Mouse (Mus musculus) mesoderm, embryonic 11.5 days (tissue): Measurements from ENCODE around the gene Ppp1r12a.
"Not testable (repeated sequence)": the region's sequence is repeated elsewhere in the genome, so short reads cannot be mapped to it uniquely, and the experiment has no call there.

Experiments
- DNase-seq: peaks from one replicate; pipeline ENCODE4 v3.0.0-alpha.2; 2012; ENCODE audit warnings: low read depth, low spot score

Ppp1r12a gene

DNA sequence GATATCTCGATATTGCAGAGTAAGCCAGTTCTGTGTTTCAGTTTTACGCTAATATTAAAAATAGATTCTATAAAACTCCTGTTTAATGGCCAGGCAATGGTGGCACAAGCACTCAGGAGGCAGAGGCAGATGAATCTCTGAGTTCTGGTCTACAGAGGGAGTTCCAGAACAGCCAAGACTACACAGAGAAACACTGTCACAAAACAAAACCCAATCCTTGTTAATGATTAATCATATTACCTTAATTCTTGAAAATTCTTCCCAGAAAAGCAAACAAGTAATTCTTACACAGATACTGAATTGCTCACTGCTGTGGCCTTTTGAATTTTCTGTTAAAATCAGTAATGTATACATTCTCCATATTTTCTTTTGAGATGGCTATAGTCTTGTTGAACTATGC, 37.0 kb downstream of the Ppp1r12a start:
- no peak for DNase-seq

DNA sequence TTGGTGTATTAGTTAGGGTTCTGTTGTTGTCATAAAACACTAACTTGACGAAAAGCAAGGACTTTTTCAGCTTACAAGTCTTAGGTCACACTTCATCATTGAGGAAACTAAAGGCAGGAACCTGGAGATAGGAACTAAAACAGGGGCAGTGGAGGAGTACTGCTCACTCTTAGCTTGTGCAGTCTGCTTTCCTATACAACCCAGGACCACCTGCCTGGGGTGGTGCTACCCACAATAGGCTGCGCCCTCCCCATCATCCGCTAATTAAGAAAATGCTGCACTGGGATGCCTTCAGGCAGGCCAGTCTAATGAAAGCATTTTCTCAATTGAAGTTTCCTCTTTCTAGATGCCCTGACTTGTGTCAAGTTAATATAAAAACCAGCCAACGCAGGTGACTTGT, 40.1 kb downstream of the Ppp1r12a start:
- no peak for DNase-seq

DNA sequence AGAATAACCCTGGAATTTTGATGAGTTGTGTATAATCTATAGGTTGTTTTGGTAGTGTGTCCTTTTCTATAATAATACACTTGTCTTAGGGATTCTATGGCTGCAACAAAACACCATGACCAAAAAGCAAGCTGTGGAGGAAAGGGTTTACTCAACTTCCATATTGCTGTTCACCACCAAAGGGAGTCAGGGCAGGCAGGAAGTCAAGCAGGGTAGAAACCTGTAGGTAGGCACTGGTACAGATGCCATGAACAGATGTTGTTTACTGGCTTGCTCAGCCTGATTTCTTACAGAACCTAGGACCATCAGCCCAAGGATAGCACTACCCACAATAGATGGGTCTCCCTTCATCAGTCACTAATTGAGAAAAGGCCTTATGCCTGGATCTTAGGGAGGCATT, 41.4 kb downstream of the Ppp1r12a start:
- DNase-seq: no peak

- DNase-seq: no peak
Measured at GRCm38 (mm10) chr10:108209396-108209795, 47.4 kb downstream of the Ppp1r12a start.

- DNase-seq: no peak
Measured at GRCm38 (mm10) chr10:108224413-108224812, 62.4 kb downstream of the Ppp1r12a start.

DNA sequence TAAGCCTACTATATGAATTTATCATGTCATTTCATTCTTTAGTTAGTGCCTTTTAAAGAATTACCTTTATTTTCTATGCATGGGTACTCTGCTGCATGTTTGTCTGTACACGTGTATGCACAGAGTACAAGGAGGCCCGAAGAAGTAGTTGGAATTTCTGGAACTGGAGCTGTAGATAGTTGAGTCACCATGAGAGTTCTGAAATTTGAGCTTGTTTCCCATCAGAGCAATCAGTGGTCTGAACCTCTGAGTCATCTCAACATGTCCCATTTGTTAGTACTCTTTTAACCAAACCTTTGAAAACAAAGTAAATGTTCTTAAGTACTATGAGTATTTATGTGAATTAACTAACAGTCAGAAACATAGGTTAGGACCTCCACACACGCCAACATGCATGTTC, 75.1 kb downstream of the Ppp1r12a start:
- DNase-seq: no peak

DNA sequence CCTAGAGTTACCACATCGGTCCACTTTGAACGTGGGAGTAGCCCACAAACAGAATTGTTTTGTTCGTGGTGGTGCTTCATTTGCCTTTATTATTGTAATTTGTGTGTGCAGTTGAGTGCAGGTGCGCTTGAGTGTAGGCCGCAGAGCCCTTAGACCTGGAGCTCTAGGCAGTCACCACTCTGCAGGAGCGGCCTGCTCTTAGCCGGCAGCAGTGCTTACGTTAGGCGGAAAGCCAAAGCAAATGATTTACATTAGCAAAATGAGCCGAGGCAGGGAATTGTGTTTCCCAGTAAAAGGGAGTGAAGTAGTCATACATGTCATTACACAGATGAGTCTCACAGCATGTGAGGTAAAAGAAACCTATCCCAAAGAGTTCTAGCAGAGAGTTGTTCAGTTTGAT, 77.1 kb downstream of the Ppp1r12a start:
- DNase-seq: no peak

- DNase-seq: no peak
Measured at GRCm38 (mm10) chr10:108250710-108251109, 88.7 kb downstream of the Ppp1r12a start.

DNA sequence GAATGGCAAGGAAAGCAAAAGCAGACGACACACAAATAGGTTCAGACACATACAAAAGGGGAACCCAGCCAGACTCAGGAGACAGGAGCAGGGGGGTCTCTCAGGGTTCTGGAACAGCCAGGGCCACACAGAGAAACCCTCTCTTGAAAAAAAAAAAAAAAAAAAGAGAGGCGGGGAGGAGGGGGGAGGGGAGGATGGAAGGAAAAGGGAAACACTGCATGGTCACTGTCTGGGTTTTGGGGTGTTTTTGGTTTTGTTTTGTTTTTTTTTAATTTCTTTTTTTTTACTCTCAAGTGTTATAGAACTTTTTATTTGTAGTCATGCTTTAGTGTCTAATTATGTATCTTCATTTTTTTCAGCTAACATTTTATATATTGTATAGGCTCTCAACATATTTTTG, 89.2 kb downstream of the Ppp1r12a start:
- no peak for DNase-seq

DNA sequence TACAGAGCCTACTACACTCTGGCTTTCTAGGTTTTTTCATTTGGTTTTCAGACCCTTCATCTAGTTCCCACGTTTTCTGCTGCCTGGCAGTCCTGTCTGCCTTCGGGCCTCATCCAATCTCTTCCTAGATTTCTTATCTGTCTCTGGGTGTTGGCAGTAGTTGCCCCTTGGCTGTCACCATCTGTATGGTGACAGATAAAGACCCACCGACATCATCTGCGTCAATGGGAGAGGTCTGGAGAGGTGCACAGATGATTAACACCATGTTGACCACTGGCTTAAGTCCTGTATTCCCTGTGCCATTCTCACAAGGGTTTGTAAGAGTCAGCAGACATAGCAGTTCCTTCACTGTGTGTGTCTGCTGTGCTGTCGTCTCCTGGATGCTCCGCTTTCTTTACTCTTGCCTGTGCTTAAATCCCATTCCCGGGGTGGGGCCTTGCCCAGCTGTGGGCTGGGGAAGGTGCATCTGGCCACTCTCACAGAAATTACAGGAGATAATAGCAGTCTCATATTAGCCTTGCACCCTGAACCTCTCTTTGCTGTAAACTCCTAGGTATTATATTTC, 93.9 kb downstream of the Ppp1r12a start:
- DNase-seq: no peak

GRCm38 (mm10) chr10:108260931-108261330, 98.9 kb downstream of the Ppp1r12a start:
- no peak for DNase-seq

DNA sequence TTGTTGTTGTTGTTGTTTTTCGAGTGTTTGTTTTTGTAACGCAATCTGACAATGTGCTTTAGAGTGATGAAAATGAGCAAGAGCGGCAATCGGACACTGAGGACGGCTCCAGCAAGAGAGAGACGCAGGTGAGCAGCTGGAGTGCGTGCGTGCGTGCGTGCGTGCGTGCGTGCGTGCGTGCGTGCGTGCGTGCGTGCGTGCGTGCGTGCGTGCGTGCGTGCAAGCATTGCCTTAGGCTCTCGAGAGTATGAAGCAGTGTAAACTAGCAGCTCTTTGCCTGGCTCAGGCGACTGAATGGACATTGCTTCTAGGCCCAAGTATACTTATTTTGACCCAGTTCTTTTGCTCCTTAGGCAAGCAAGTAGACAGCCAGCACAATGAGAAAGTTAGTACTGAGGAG, 102.6 kb downstream of the Ppp1r12a start:
- DNase-seq: no peak

GRCm38 (mm10) chr10:108271201-108271600, 109.2 kb downstream of the Ppp1r12a start:
- DNase-seq: no peak

DNA sequence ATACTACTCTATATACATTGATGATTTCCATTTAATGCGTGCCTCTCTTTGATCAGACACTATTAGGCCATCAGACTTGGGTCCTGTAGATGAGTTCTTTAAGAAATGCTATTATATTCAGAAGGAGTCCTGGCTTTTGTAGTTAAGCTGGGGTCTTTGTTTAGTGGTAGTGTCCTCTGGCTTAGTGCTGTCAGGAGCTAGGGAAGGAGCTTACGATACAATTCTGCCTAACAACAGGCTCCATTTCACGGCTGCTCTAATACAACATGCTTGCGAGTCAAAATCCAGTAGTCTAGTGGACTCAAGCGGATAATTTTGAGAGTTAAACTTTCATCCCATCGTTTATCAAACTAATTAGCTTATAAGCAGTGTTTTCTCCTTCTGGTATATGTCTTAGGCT, 114.7 kb downstream of the Ppp1r12a start:
- no peak for DNase-seq

- no peak for DNase-seq
Measured at GRCm38 (mm10) chr10:108277198-108277597, 115.2 kb downstream of the Ppp1r12a start.

GRCm38 (mm10) chr10:108281099-108281498, 119.1 kb downstream of the Ppp1r12a start:
- not testable (repeated sequence) for DNase-seq

DNA sequence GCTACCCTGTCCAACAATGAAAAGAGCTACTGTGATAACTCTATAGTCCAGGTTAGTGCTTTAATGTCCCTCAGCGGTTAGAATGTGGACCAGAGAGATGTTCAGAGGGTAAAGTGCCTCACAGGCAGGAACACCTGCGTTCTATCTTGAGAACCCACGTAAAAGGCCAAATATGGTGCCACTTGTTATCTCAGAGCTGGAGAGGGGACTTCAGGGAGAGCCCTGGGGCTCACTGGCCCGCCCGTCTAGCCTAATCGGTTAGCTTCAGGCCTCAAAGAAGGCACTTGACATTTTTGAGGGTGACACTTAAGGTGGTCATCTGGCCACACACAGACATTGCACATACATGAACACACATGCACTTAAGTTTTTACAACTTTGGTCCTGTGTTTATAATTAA, 120.4 kb downstream of the Ppp1r12a start:
- DNase-seq: no peak

GRCm38 (mm10) chr10:108283418-108283817, 121.4 kb downstream of the Ppp1r12a start:
- DNase-seq: no peak

GRCm38 (mm10) chr10:108283837-108284236, 121.8 kb downstream of the Ppp1r12a start:
- no peak for DNase-seq

GRCm38 (mm10) chr10:108284445-108284844, 122.5 kb downstream of the Ppp1r12a start:
- DNase-seq: no peak

- no peak for DNase-seq
Measured at GRCm38 (mm10) chr10:108284977-108285376, 123.0 kb downstream of the Ppp1r12a start.

DNA sequence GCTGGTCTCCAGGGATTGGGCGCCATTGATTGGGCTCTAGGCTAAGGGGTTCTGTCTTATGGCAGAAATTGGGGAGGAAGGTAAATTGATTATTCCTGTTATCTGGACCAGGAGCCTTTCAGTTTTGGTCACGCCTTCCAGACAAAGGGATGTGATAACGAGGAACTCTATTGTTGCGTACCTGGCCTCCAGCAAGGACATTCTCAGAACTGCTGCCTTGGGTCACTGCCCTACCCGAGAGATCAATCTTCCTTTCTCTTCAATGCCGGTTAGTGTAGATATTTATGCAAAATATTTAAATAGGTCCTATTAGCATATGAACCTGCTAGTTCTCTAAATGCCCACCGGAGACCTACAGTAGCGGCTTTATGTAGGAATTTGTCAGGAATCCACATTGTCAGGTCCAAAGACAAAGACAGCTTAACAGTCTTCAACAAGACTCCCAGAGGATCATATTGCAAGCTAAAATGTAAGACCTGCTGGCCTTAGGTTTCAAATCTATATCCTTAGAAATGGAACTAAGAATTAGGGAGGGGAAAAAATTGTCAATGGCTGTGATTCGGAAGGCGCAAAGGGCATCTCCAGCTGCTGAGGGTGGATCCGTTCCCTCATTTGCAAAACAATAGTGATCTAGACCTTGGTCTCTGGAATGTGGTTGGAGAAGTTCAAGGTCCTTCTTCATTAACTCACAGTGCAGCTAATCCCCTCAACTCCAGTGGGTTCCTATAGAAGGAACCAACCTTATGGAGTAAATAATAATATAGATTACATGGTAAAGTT, 124.9 kb downstream of the Ppp1r12a start:
- DNase-seq: no peak

DNA sequence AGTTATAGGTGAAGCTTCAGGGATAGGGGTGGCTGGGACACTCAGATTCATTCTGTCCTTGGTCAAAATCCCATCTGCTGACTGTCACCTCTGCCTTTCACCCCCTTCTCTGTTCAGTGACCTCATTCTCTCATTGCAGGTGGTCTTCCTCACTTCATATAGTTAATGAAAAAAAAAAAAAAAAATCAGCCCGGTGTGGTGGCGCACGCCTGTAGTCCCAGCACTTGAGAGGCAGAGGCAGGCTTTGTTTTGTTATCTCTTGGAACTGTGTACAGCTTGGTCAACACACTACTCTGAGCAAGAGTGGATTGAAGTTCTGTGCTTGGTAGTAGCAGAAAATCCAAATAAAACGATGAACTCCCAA, 125.4 kb downstream of the Ppp1r12a start:
- no peak for DNase-seq

DNA sequence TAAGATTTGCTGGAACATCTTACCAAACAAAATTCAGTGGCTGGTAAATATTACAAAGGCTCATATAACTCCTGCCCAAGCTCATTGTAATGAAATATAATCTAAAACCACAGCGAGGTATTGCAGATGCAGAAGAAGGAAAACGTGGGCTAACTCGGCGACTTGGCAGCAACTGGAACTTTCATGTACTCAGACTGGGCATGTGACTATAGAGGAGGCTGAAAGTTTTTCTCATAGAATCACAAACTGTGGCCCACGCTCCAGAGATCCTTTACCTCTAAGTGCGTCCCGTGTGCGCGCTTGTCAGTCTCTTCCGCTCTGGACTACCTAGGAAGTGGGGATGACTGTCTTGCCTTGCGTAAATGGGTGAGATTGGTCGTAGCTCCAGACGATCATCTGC, 128.1 kb downstream of the Ppp1r12a start:
- DNase-seq: no peak
